Comparison of ENCODE assay signal across 12 mouse cellular contexts in genomic region chr17:50071602-50071988, GRCm38 (mm10).
DNase-seq lines count a peak whose midpoint lies in the region; ATAC-seq lines count a peak whose summit lies in the region.
"Had no signal": no experiment of that assay in that cellular context is flagged by ENCODE, and none has a peak within 500 bp of the region (broad histone marks: within the 10 kb centered on the region; RNA-seq: fewer than 3 reads in every experiment).

No protein-coding gene starts in this region.

- H3K4me2 ChIP-seq in midbrain, embryonic 16.5 days (ENCODE audit: low read length), result no peak overlapping the region
- H3K4me2 ChIP-seq: forebrain, embryonic 15.5 days had no signal

- H3K4me1 ChIP-seq in heart, embryonic 10.5 days, result peaks cover 10% of the 10 kb centered on the region
- H3K4me1 ChIP-seq in midbrain, embryonic 16.5 days (ENCODE audit: control insufficient read depth, insufficient read depth, low read length), result no peaks in the 10 kb centered on the region

- peak; percentile 54 for ATAC-seq in erythroid progenitor cell, adult 5-6 weeks (replicated peaks; ENCODE audit: low FRiP score, poor library complexity, severe bottlenecking)
- ATAC-seq in midbrain, embryonic 16.5 days, result no peak
- ATAC-seq: forebrain, embryonic 15.5 days had no signal

- no peak overlapping the region for H3K27ac ChIP-seq in heart, embryonic 10.5 days
- H3K27ac ChIP-seq in macrophage, result peak overlapping the region; percentile 62
- no peak overlapping the region for H3K27ac ChIP-seq in midbrain, embryonic 16.5 days (ENCODE audit: low read length)
- H3K27ac ChIP-seq: forebrain, embryonic 15.5 days had no signal

- intact Hi-C loops in heart, postnatal 10 days (cut with DNase I), result no loop called here

- H3K4me3 ChIP-seq in heart, embryonic 10.5 days, result no peak overlapping the region
- no peak overlapping the region for H3K4me3 ChIP-seq in macrophage (ENCODE audit: inconsistent target)
- H3K4me3 ChIP-seq in midbrain, embryonic 16.5 days (ENCODE audit: low read depth, low read length), result no peak overlapping the region
- H3K4me3 ChIP-seq: forebrain, embryonic 15.5 days; myocyte had no signal

- no peak overlapping the region for H3K9ac ChIP-seq in midbrain, embryonic 16.5 days (ENCODE audit: low read depth, low read length)
- H3K9ac ChIP-seq: forebrain, embryonic 15.5 days had no signal

- WGBS in heart, embryonic 10.5 days, result 62% methylated on average over 6 of the region's 6 CpGs
- WGBS in macrophage (ENCODE audit: missing documents), result 5% methylated on average over 6 of the region's 6 CpGs
- 87% methylated on average over 6 of the region's 6 CpGs for WGBS in midbrain, embryonic 16.5 days

- no peaks in the 10 kb centered on the region for H3K79me2 ChIP-seq in macrophage (ENCODE audit: inconsistent target)

- no peaks in the 10 kb centered on the region for H3K9me3 ChIP-seq in heart, embryonic 10.5 days
- H3K9me3 ChIP-seq in midbrain, embryonic 16.5 days (replicated peaks; ENCODE audit: control insufficient read depth, low read length, poor library complexity, severe bottlenecking), result no peaks in the 10 kb centered on the region
- H3K9me3 ChIP-seq: forebrain, embryonic 15.5 days had no signal

- peak; percentile 60 for DNase-seq in heart, embryonic 10.5 days (ENCODE audit: low spot score)
- no peak for DNase-seq in heart, postnatal 10 days
- DNase-seq in thymus, postnatal 10 days (ENCODE audit: low spot score in 2 of 2), result peak; percentile 43 to 56
- no peak for DNase-seq in Muller cell, postnatal 12 days (ENCODE audit: inconsistent ontology term)
- no peak for DNase-seq in kidney, adult 8-10 months
- DNase-seq: cerebellum, postnatal 36 days; kidney, adult 18-20 months had no signal

- no peaks in the 10 kb centered on the region for H3K36me3 ChIP-seq in heart, embryonic 10.5 days
- peaks cover 31% of the 10 kb centered on the region; the same call in 1 of the 2 replicates for H3K36me3 ChIP-seq in macrophage (ENCODE audit: inconsistent target)
- H3K36me3 ChIP-seq in midbrain, embryonic 16.5 days (ENCODE audit: control insufficient read depth, insufficient read depth, low read length), result no peaks in the 10 kb centered on the region
- H3K36me3 ChIP-seq: forebrain, embryonic 15.5 days had no signal

- no peaks in the 10 kb centered on the region for H3K27me3 ChIP-seq in heart, embryonic 10.5 days (ENCODE audit: insufficient read depth, poor library complexity, severe bottlenecking)
- no peaks in the 10 kb centered on the region for H3K27me3 ChIP-seq in midbrain, embryonic 16.5 days (ENCODE audit: control insufficient read depth, insufficient read depth, low read depth, low read length)
- H3K27me3 ChIP-seq: forebrain, embryonic 15.5 days had no signal

Comparison
In these comparisons a context has a peak if more than half of its experiments do, and no peak if none do; other contexts are left out.
1. DNase-seq: peak in heart, embryonic 10.5 days (single experiment) and thymus, postnatal 10 days (2 of 2); none in heart, postnatal 10 days (0 of 2), Muller cell, postnatal 12 days (single experiment) and kidney, adult 8-10 months (0 of 2).